Mouse (Mus musculus) hindbrain, embryonic 10.5 days (tissue): ENCODE measurements around the gene Gm12830. TPM values are rescaled to one million over a fixed set of nuclear protein-coding genes. Genes with fewer than 3 reads are reported as not detected.

Source experiments
- polyA plus RNA-seq: library from polyadenylated mRNA; unstranded; fragments of >200 nt; fragmentation: Nextera tagmentation; extraction: Ambion mirVana; gene quantifications from 2 replicates; pipeline ENCODE4 v1.2.1, GENCODE M21; 2016

Gene Gm12830
- polyA plus RNA-seq, 1 experiment from 2014 or later = not detected

Other genes with a start within 250 kb of the Gm12830 start
- 2.2 and 3.1 TPM in 2 replicates for gene Foxd2, start 87.2 kb downstream of the Gm12830 start, polyA plus RNA-seq
- gene Foxe3, start 104.3 kb downstream of the Gm12830 start, polyA plus RNA-seq = 0.18 and 0.51 TPM in 2 replicates
- gene Cmpk1, start 165.5 kb downstream of the Gm12830 start, polyA plus RNA-seq = 88.0 and 91.2 TPM in 2 replicates
- 15.0 and 20.0 TPM in 2 replicates for gene Stil, start 178.4 kb downstream of the Gm12830 start, polyA plus RNA-seq
- gene Tal1, start 234.7 kb downstream of the Gm12830 start, polyA plus RNA-seq = 3.2 and 4.7 TPM in 2 replicates